Comparison of ENCODE assay signal across 8 mouse cellular contexts in genomic region chr3:145987268-145987969, GRCm38 (mm10). TPM values are rescaled to one million over a fixed set of nuclear protein-coding genes. Genes with fewer than 3 reads are reported as not detected.
DNase-seq lines count a peak whose midpoint lies in the region; ATAC-seq and TF ChIP-seq lines count a peak whose summit lies in the region.

Syde2 (plus strand) TSS chr3:145987870.

- H3K4me2 ChIP-seq in heart, embryonic 15.5 days = peak within 1 kb of the TSS; percentile 84
- peak within 1 kb of the TSS; percentile 86 for H3K4me2 ChIP-seq in liver, embryonic 12.5 days

- peak within 1 kb of the TSS; percentile 79 for H3K27ac ChIP-seq in embryonic fibroblast, embryonic 13.5 days (ENCODE audit: insufficient read depth, low read length)
- H3K27ac ChIP-seq in heart, embryonic 15.5 days = peak within 1 kb of the TSS; percentile 100
- peak within 1 kb of the TSS; percentile 77 for H3K27ac ChIP-seq in liver, embryonic 12.5 days
- no peak within 1 kb of the TSS for H3K27ac ChIP-seq in thymus, adult 2 months (ENCODE audit: control insufficient read depth, insufficient read depth, low read length)

- DNase-seq in 3134 (ENCODE audit: extremely low read depth, insufficient read length, low spot score) = peak; percentile 79
- peak; percentile 90 for DNase-seq in adrenal gland, adult 2 months
- DNase-seq in kidney, postnatal 14 days = peak; percentile 96
- peak; percentile 79 for DNase-seq in neural tube, embryonic 10.5 days (ENCODE audit: extremely low spot score, low spot score)
- peak; percentile 89 for DNase-seq in thymus, adult 2 months

- TF ChIP-seq CTCF in embryonic fibroblast, embryonic 13.5 days (IDR thresholded peaks at IDR 0.05; ENCODE audit: borderline replicate concordance, insufficient read depth, low read length) = no peak
- TF ChIP-seq CTCF in thymus, adult 2 months (IDR thresholded peaks at IDR 0.05; ENCODE audit: borderline replicate concordance, control insufficient read depth, extremely low read depth, insufficient read depth, low read length, poor library complexity) = no peak

- peaks cover 2% of the 10 kb centered on the region; the same call in 1 of the 2 replicates for H3K4me1 ChIP-seq in embryonic fibroblast, embryonic 13.5 days (ENCODE audit: control insufficient read depth, insufficient read depth, low read length)
- peaks cover 16% of the 10 kb centered on the region for H3K4me1 ChIP-seq in heart, embryonic 15.5 days (replicated peaks)
- peaks cover 28% of the 10 kb centered on the region for H3K4me1 ChIP-seq in liver, embryonic 12.5 days
- H3K4me1 ChIP-seq in thymus, adult 2 months (replicated peaks; ENCODE audit: control insufficient read depth, insufficient read depth, low read length) = peaks cover 20% of the 10 kb centered on the region

- peak; percentile 53 for TF ChIP-seq POLR2A in embryonic fibroblast, embryonic 13.5 days (IDR thresholded peaks at IDR 0.05; ENCODE audit: low read depth, low read length)
- TF ChIP-seq POLR2A in thymus, adult 2 months (IDR thresholded peaks at IDR 0.05; ENCODE audit: control insufficient read depth, extremely low read depth, insufficient read depth, low read length, poor library complexity) = peak; percentile 39; the same call in 1 of the 2 replicates

- H3K27me3 ChIP-seq in heart, embryonic 15.5 days = no peaks in the 10 kb centered on the region
- peaks cover 57% of the 10 kb centered on the region for H3K27me3 ChIP-seq in liver, embryonic 12.5 days (replicated peaks)
- H3K27me3 ChIP-seq in thymus, adult 2 months (ENCODE audit: control insufficient read depth, insufficient read depth, low read length) = no peaks in the 10 kb centered on the region; the same call in 1 of the 2 replicates

- H3K9ac ChIP-seq in heart, embryonic 15.5 days = peak within 1 kb of the TSS; percentile 94
- peak within 1 kb of the TSS; percentile 56 for H3K9ac ChIP-seq in liver, embryonic 12.5 days

- peak within 1 kb of the TSS; percentile 80 for H3K4me3 ChIP-seq in embryonic fibroblast, embryonic 13.5 days (ENCODE audit: insufficient read depth, low read length)
- H3K4me3 ChIP-seq in heart, embryonic 15.5 days = peak within 1 kb of the TSS; percentile 68
- H3K4me3 ChIP-seq in liver, embryonic 12.5 days = peak within 1 kb of the TSS; percentile 66
- H3K4me3 ChIP-seq in thymus, adult 2 months (ENCODE audit: control insufficient read depth, insufficient read depth, low read length) = peak within 1 kb of the TSS; percentile 67

- no peaks in the 10 kb centered on the region for H3K36me3 ChIP-seq in heart, embryonic 15.5 days
- peaks cover 3% of the 10 kb centered on the region; the same call in 1 of the 2 replicates for H3K36me3 ChIP-seq in liver, embryonic 12.5 days
- H3K36me3 ChIP-seq in thymus, adult 2 months (ENCODE audit: control insufficient read depth, insufficient read depth, low read length) = no peaks in the 10 kb centered on the region

- peak; percentile 84 for ATAC-seq in heart, embryonic 15.5 days (replicated peaks; ENCODE audit: insufficient number of reproducible peaks, insufficient read depth, low FRiP score, low read depth)
- peak; percentile 65 for ATAC-seq in liver, embryonic 12.5 days

- 1% methylated on average over 65 of the region's 65 CpGs for WGBS in heart, embryonic 15.5 days
- WGBS in liver, embryonic 12.5 days (ENCODE audit: insufficient replicate concordance) = 1% methylated on average over 51 of the region's 65 CpGs
- under 1% methylated on average over 65 of the region's 65 CpGs for WGBS in thymus, adult 2 months

- no peaks in the 10 kb centered on the region for H3K9me3 ChIP-seq in heart, embryonic 15.5 days (replicated peaks)
- H3K9me3 ChIP-seq in liver, embryonic 12.5 days (replicated peaks) = no peaks in the 10 kb centered on the region

RNA-seq across cellular contexts. Expression of gene Syde2, which starts in this region (rescaled TPM):
- 1 to 10 TPM; 4.2 to 6.8 TPM for total RNA-seq in adrenal gland, adult 2 months (2021)
- 4.2 and 5.0 TPM in 2 replicates for polyA plus RNA-seq in adrenal gland, adult 2 months (2012; rRNA removed)
- 8.9 and 12.3 TPM in 2 replicates for polyA plus RNA-seq in embryonic fibroblast, embryonic 13.5 days (2011; ENCODE audit: insufficient read length, low read depth, missing spikeins)
- 8.3 and 8.6 TPM in 2 replicates for polyA plus RNA-seq in heart, embryonic 15.5 days (2015; fragmentation: Nextera tagmentation; extraction: Ambion mirVana)
- 1.3 and 1.4 TPM in 2 replicates for polyA plus RNA-seq in liver, embryonic 12.5 days (2016; fragmentation: Nextera tagmentation; extraction: Ambion mirVana)
- 3.5 and 4.6 TPM in 2 replicates for polyA plus RNA-seq in thymus, adult 2 months (2012; rRNA removed)
